Mouse (Mus musculus): ENCODE results near the gene Nhsl2. TPM values are rescaled to one million over a fixed set of nuclear protein-coding genes. Genes with fewer than 3 reads are reported as not detected.

Nhsl2 gene
- polyA plus RNA-seq, 1 experiment, result 0.81 TPM

- H3K4me3 ChIP-seq (ENCODE audit: control insufficient read depth, insufficient read depth, low read length), result no peak overlapping the region
- H3K36me3 ChIP-seq (ENCODE audit: control insufficient read depth, insufficient read depth, low read length), result no peaks in the 10 kb centered on the region
- no peak overlapping the region for H3K27ac ChIP-seq (ENCODE audit: control insufficient read depth, insufficient read depth, low read length)
- no peak for DNase-seq
- no peaks in the 10 kb centered on the region for H3K27me3 ChIP-seq (ENCODE audit: control insufficient read depth, insufficient read depth, low read length)
- WGBS, result 53% methylated on average over 6 of the region's 6 CpGs
- no peak for TF ChIP-seq POLR2A (IDR thresholded peaks at IDR 0.05; ENCODE audit: control insufficient read depth, extremely low read depth, insufficient read depth, low read length, poor library complexity)
- no peak for TF ChIP-seq CTCF (IDR thresholded peaks at IDR 0.05; ENCODE audit: borderline replicate concordance, control insufficient read depth, extremely low read depth, insufficient read depth, low read length, poor library complexity)
- no peaks in the 10 kb centered on the region for H3K4me1 ChIP-seq (replicated peaks; ENCODE audit: control insufficient read depth, insufficient read depth, low read length)
Observed at GRCm38 (mm10) chrX:101983638-101984037, 134.5 kb downstream of the Nhsl2 start.

GRCm38 (mm10) chrX:101986657-101987367, 137.6 kb downstream of the Nhsl2 start:
- H3K4me1 ChIP-seq (replicated peaks; ENCODE audit: control insufficient read depth, insufficient read depth, low read length), result no peaks in the 10 kb centered on the region
- WGBS, result 89% methylated on average over 9 of the region's 9 CpGs
- no peaks in the 10 kb centered on the region for H3K36me3 ChIP-seq (ENCODE audit: control insufficient read depth, insufficient read depth, low read length)
- DNase-seq, result no peak
- H3K27ac ChIP-seq (ENCODE audit: control insufficient read depth, insufficient read depth, low read length), result no peak overlapping the region
- no peaks in the 10 kb centered on the region for H3K27me3 ChIP-seq (ENCODE audit: control insufficient read depth, insufficient read depth, low read length)
- TF ChIP-seq POLR2A (IDR thresholded peaks at IDR 0.05; ENCODE audit: control insufficient read depth, extremely low read depth, insufficient read depth, low read length, poor library complexity), result no peak
- no peak overlapping the region for H3K4me3 ChIP-seq (ENCODE audit: control insufficient read depth, insufficient read depth, low read length)

- Histone ChIP-seq H3K4me3 (ENCODE audit: control insufficient read depth, insufficient read depth, low read length) (no peak overlapping the region), H3K27ac (ENCODE audit: control insufficient read depth, insufficient read depth, low read length) (no peak overlapping the region), H3K27me3 (ENCODE audit: control insufficient read depth, insufficient read depth, low read length) (no peaks in the 10 kb centered on the region), H3K36me3 (ENCODE audit: control insufficient read depth, insufficient read depth, low read length) (no peaks in the 10 kb centered on the region), H3K4me1 (replicated peaks; ENCODE audit: control insufficient read depth, insufficient read depth, low read length) (no peaks in the 10 kb centered on the region)
- no peak for TF ChIP-seq CTCF (IDR thresholded peaks at IDR 0.05; ENCODE audit: borderline replicate concordance, control insufficient read depth, extremely low read depth, insufficient read depth, low read length, poor library complexity)
- TF ChIP-seq POLR2A (IDR thresholded peaks at IDR 0.05; ENCODE audit: control insufficient read depth, extremely low read depth, insufficient read depth, low read length, poor library complexity), result no peak
- WGBS, result 74% methylated on average over 12 of the region's 12 CpGs
- no peak for DNase-seq
Observed at GRCm38 (mm10) chrX:101993841-101994571, 144.8 kb downstream of the Nhsl2 start.

GRCm38 (mm10) chrX:101996726-101997125, 147.5 kb downstream of the Nhsl2 start:
- no peak overlapping the region for H3K4me3 ChIP-seq (ENCODE audit: control insufficient read depth, insufficient read depth, low read length)
- H3K4me1 ChIP-seq (replicated peaks; ENCODE audit: control insufficient read depth, insufficient read depth, low read length), result no peaks in the 10 kb centered on the region
- no peak overlapping the region for H3K27ac ChIP-seq (ENCODE audit: control insufficient read depth, insufficient read depth, low read length)
- WGBS, result 83% methylated on average over 2 of the region's 2 CpGs
- TF ChIP-seq POLR2A (IDR thresholded peaks at IDR 0.05; ENCODE audit: control insufficient read depth, extremely low read depth, insufficient read depth, low read length, poor library complexity) (no peak), CTCF (IDR thresholded peaks at IDR 0.05; ENCODE audit: borderline replicate concordance, control insufficient read depth, extremely low read depth, insufficient read depth, low read length, poor library complexity) (no peak)
- no peak for DNase-seq
- no peaks in the 10 kb centered on the region for H3K36me3 ChIP-seq (ENCODE audit: control insufficient read depth, insufficient read depth, low read length)
- H3K27me3 ChIP-seq (ENCODE audit: control insufficient read depth, insufficient read depth, low read length), result no peaks in the 10 kb centered on the region

GRCm38 (mm10) chrX:102003632-102004315, 154.6 kb downstream of the Nhsl2 start:
- TF ChIP-seq CTCF (IDR thresholded peaks at IDR 0.05; ENCODE audit: borderline replicate concordance, control insufficient read depth, extremely low read depth, insufficient read depth, low read length, poor library complexity) (no peak), POLR2A (IDR thresholded peaks at IDR 0.05; ENCODE audit: control insufficient read depth, extremely low read depth, insufficient read depth, low read length, poor library complexity) (no peak)
- Histone ChIP-seq H3K4me3 (ENCODE audit: control insufficient read depth, insufficient read depth, low read length) (no peak overlapping the region), H3K27ac (ENCODE audit: control insufficient read depth, insufficient read depth, low read length) (no peak overlapping the region), H3K27me3 (ENCODE audit: control insufficient read depth, insufficient read depth, low read length) (no peaks in the 10 kb centered on the region; the same call in 1 of the 2 replicates), H3K4me1 (replicated peaks; ENCODE audit: control insufficient read depth, insufficient read depth, low read length) (no peaks in the 10 kb centered on the region), H3K36me3 (ENCODE audit: control insufficient read depth, insufficient read depth, low read length) (no peaks in the 10 kb centered on the region)
- no peak for DNase-seq
- WGBS, result 18% methylated on average over 20 of the region's 20 CpGs

GRCm38 (mm10) chrX:102004370-102004769, 155.2 kb downstream of the Nhsl2 start:
- no peak for TF ChIP-seq POLR2A (IDR thresholded peaks at IDR 0.05; ENCODE audit: control insufficient read depth, extremely low read depth, insufficient read depth, low read length, poor library complexity)
- TF ChIP-seq CTCF (IDR thresholded peaks at IDR 0.05; ENCODE audit: borderline replicate concordance, control insufficient read depth, extremely low read depth, insufficient read depth, low read length, poor library complexity), result no peak
- Histone ChIP-seq H3K27me3 (ENCODE audit: control insufficient read depth, insufficient read depth, low read length) (no peaks in the 10 kb centered on the region; the same call in 1 of the 2 replicates), H3K4me1 (replicated peaks; ENCODE audit: control insufficient read depth, insufficient read depth, low read length) (no peaks in the 10 kb centered on the region), H3K36me3 (ENCODE audit: control insufficient read depth, insufficient read depth, low read length) (no peaks in the 10 kb centered on the region), H3K4me3 (ENCODE audit: control insufficient read depth, insufficient read depth, low read length) (no peak overlapping the region), H3K27ac (ENCODE audit: control insufficient read depth, insufficient read depth, low read length) (no peak overlapping the region)
- DNase-seq, result no peak
- WGBS, result 19% methylated on average over 7 of the region's 7 CpGs
